Mouse (Mus musculus): ENCODE results near the gene Dennd1a. TPM values are rescaled to one million over a fixed set of nuclear protein-coding genes. Genes with fewer than 3 reads are reported as not detected.

The Dennd1a gene
- total RNA-seq, 2 experiments from 2014 or later, result 17.9 to 26.2 TPM

GRCm38 (mm10) chr2:37931018-37931930, 355.9 kb downstream of the Dennd1a start:
- no peak for ATAC-seq (replicated peaks; ENCODE audit: low FRiP score, poor library complexity, severe bottlenecking)

- no peak for ATAC-seq (replicated peaks; ENCODE audit: low FRiP score, poor library complexity, severe bottlenecking)
These were observed 361.1 kb downstream of the Dennd1a start for GRCm38 (mm10) chr2:37926133-37926503.

- ATAC-seq (replicated peaks; ENCODE audit: low FRiP score, poor library complexity, severe bottlenecking), result no peak
These were observed 361.6 kb downstream of the Dennd1a start for GRCm38 (mm10) chr2:37925413-37926132.

GRCm38 (mm10) chr2:37908721-37909506, 378.3 kb downstream of the Dennd1a start:
- ATAC-seq (replicated peaks; ENCODE audit: low FRiP score, poor library complexity, severe bottlenecking), result no peak

GRCm38 (mm10) chr2:37908296-37908695, 378.9 kb downstream of the Dennd1a start:
- ATAC-seq (replicated peaks; ENCODE audit: low FRiP score, poor library complexity, severe bottlenecking), result no peak

GRCm38 (mm10) chr2:37906261-37906660, 380.9 kb downstream of the Dennd1a start:
- no peak for ATAC-seq (replicated peaks; ENCODE audit: low FRiP score, poor library complexity, severe bottlenecking)

- no peak for ATAC-seq (replicated peaks; ENCODE audit: low FRiP score, poor library complexity, severe bottlenecking)
These were observed 383.9 kb downstream of the Dennd1a start for GRCm38 (mm10) chr2:37903286-37903685.

- ATAC-seq (replicated peaks; ENCODE audit: low FRiP score, poor library complexity, severe bottlenecking), result no peak
These were observed 404.0 kb downstream of the Dennd1a start for GRCm38 (mm10) chr2:37883214-37883613.

GRCm38 (mm10) chr2:37881262-37881913, 405.8 kb downstream of the Dennd1a start:
- no peak for ATAC-seq (replicated peaks; ENCODE audit: low FRiP score, poor library complexity, severe bottlenecking)

GRCm38 (mm10) chr2:37879697-37880096, 407.5 kb downstream of the Dennd1a start:
- no peak for ATAC-seq (replicated peaks; ENCODE audit: low FRiP score, poor library complexity, severe bottlenecking)

GRCm38 (mm10) chr2:37872791-37873190, 414.4 kb downstream of the Dennd1a start:
- no peak for ATAC-seq (replicated peaks; ENCODE audit: low FRiP score, poor library complexity, severe bottlenecking)

- no peak for ATAC-seq (replicated peaks; ENCODE audit: low FRiP score, poor library complexity, severe bottlenecking)
These were observed 417.6 kb downstream of the Dennd1a start for GRCm38 (mm10) chr2:37869628-37870027.

- ATAC-seq (replicated peaks; ENCODE audit: low FRiP score, poor library complexity, severe bottlenecking), result no peak
These were observed 419.8 kb downstream of the Dennd1a start for GRCm38 (mm10) chr2:37867387-37867786.

GRCm38 (mm10) chr2:37857472-37857871, 429.7 kb downstream of the Dennd1a start:
- ATAC-seq (replicated peaks; ENCODE audit: low FRiP score, poor library complexity, severe bottlenecking), result no peak

GRCm38 (mm10) chr2:37856955-37857354, 430.2 kb downstream of the Dennd1a start:
- ATAC-seq (replicated peaks; ENCODE audit: low FRiP score, poor library complexity, severe bottlenecking), result no peak

GRCm38 (mm10) chr2:37855226-37855625, 432.0 kb downstream of the Dennd1a start:
- no peak for ATAC-seq (replicated peaks; ENCODE audit: low FRiP score, poor library complexity, severe bottlenecking)

GRCm38 (mm10) chr2:37853878-37854435, 433.2 kb downstream of the Dennd1a start:
- ATAC-seq (replicated peaks; ENCODE audit: low FRiP score, poor library complexity, severe bottlenecking), result no peak

GRCm38 (mm10) chr2:37850626-37851025, 436.6 kb downstream of the Dennd1a start:
- ATAC-seq (replicated peaks; ENCODE audit: low FRiP score, poor library complexity, severe bottlenecking), result no peak

GRCm38 (mm10) chr2:37849357-37849756, 437.8 kb downstream of the Dennd1a start:
- no peak for ATAC-seq (replicated peaks; ENCODE audit: low FRiP score, poor library complexity, severe bottlenecking)

All from erythroblast, adult 5-6 weeks (primary cell).